In genomic region chr8:105789626-105790025, GRCm38 (mm10) we compare ENCODE assay signal across 22 mouse cellular contexts. TPM values are rescaled to one million over a fixed set of nuclear protein-coding genes. Genes with fewer than 3 reads are reported as not detected.
DNase-seq lines count a peak whose midpoint lies in the region; ATAC-seq and TF ChIP-seq lines count a peak whose summit lies in the region.
"Had no signal": no experiment of that assay in that cellular context is flagged by ENCODE, and none has a peak within 500 bp of the region (broad histone marks: within the 10 kb centered on the region; RNA-seq: fewer than 3 reads in every experiment).

No protein-coding gene starts in this region.

- H3K4me3 ChIP-seq in liver, embryonic 13.5 days (replicated peaks), result no peak overlapping the region
- no peak overlapping the region for H3K4me3 ChIP-seq in liver, postnatal 0 days (ENCODE audit: low read depth, low read length)
- no peak overlapping the region for H3K4me3 ChIP-seq in embryonic fibroblast, embryonic 13.5 days (ENCODE audit: insufficient read depth, low read length)
- no peak overlapping the region for H3K4me3 ChIP-seq in forebrain, embryonic 10.5 days
- H3K4me3 ChIP-seq: forebrain, embryonic 12.5 days; forebrain, embryonic 15.5 days; heart, adult 2 months; heart, embryonic 10.5 days; heart, embryonic 13.5 days had no signal

- no peak overlapping the region for H3K9ac ChIP-seq in liver, embryonic 13.5 days
- H3K9ac ChIP-seq in liver, postnatal 0 days (replicated peaks), result no peak overlapping the region
- H3K9ac ChIP-seq: forebrain, embryonic 12.5 days; forebrain, embryonic 15.5 days; heart, embryonic 13.5 days; hindbrain, embryonic 14.5 days had no signal

- no peak for ATAC-seq in cerebellum, adult (ENCODE audit: insufficient number of reproducible peaks, low FRiP score, low TSS enrichment)
- ATAC-seq in liver, embryonic 13.5 days (ENCODE audit: low read depth), result no peak
- no peak for ATAC-seq in liver, postnatal 0 days
- ATAC-seq: forebrain, embryonic 15.5 days; hindbrain, postnatal 0 days had no signal

- peak overlapping the region; percentile 6 for H3K27ac ChIP-seq in liver, embryonic 13.5 days
- H3K27ac ChIP-seq in liver, postnatal 0 days (ENCODE audit: low read depth), result no peak overlapping the region
- H3K27ac ChIP-seq in embryonic fibroblast, embryonic 13.5 days (ENCODE audit: insufficient read depth, low read length), result peak overlapping the region; percentile 12; the same call in 1 of the 2 replicates
- no peak overlapping the region for H3K27ac ChIP-seq in forebrain, embryonic 10.5 days
- H3K27ac ChIP-seq: forebrain, embryonic 12.5 days; forebrain, embryonic 15.5 days; heart, adult 2 months; heart, embryonic 10.5 days; heart, embryonic 13.5 days; hindbrain, embryonic 14.5 days; hindbrain, postnatal 0 days had no signal

- peaks cover 65% of the 10 kb centered on the region for H3K4me1 ChIP-seq in liver, embryonic 13.5 days (replicated peaks)
- H3K4me1 ChIP-seq in liver, postnatal 0 days (ENCODE audit: insufficient read depth), result peaks cover 11% of the 10 kb centered on the region; the same call in 1 of the 2 replicates
- peaks cover 15% of the 10 kb centered on the region; the same call in 1 of the 2 replicates for H3K4me1 ChIP-seq in embryonic fibroblast, embryonic 13.5 days (ENCODE audit: control insufficient read depth, insufficient read depth, low read length)
- peaks cover 6% of the 10 kb centered on the region for H3K4me1 ChIP-seq in forebrain, embryonic 10.5 days
- H3K4me1 ChIP-seq: forebrain, embryonic 15.5 days had no signal

- no peak for TF ChIP-seq EP300 in liver, postnatal 0 days (IDR thresholded peaks at IDR 0.05; ENCODE audit: low read depth)

- TF ChIP-seq POLR2A in embryonic fibroblast, embryonic 13.5 days (IDR thresholded peaks at IDR 0.05; ENCODE audit: low read depth, low read length), result no peak

- peak; percentile 28 to 32 for DNase-seq in cerebellum, postnatal 10 days
- DNase-seq in liver, embryonic 13.5 days, result no peak
- no peak for DNase-seq in liver, postnatal 0 days
- DNase-seq in forebrain, embryonic 10.5 days (ENCODE audit: extremely low spot score, low spot score), result no peak
- DNase-seq: adrenal gland, adult 2 months; adrenal gland, postnatal 14 days; cerebellum, adult 11-12 months; cerebellum, adult 8-10 months; gastrocnemius, postnatal 10 days; gastrocnemius, postnatal 36 days; heart, adult 2 months; heart, postnatal 14 days; heart, postnatal 4 days had no signal

- H3K36me3 ChIP-seq in liver, embryonic 13.5 days, result peaks cover 99% of the 10 kb centered on the region
- H3K36me3 ChIP-seq in liver, postnatal 0 days (replicated peaks; ENCODE audit: insufficient read depth, low read length), result peaks cover 73% of the 10 kb centered on the region
- H3K36me3 ChIP-seq in forebrain, embryonic 10.5 days (replicated peaks), result peaks cover 33% of the 10 kb centered on the region

- no peak overlapping the region for H3K4me2 ChIP-seq in liver, embryonic 13.5 days
- no peak overlapping the region for H3K4me2 ChIP-seq in liver, postnatal 0 days (ENCODE audit: low read depth, low read length)
- H3K4me2 ChIP-seq: forebrain, embryonic 12.5 days; forebrain, embryonic 15.5 days; heart, embryonic 13.5 days; hindbrain, embryonic 14.5 days had no signal

- no peaks in the 10 kb centered on the region for H3K9me3 ChIP-seq in liver, embryonic 13.5 days (replicated peaks)
- no peaks in the 10 kb centered on the region for H3K9me3 ChIP-seq in liver, postnatal 0 days (ENCODE audit: low read length)
- H3K9me3 ChIP-seq in forebrain, embryonic 10.5 days, result no peaks in the 10 kb centered on the region
- H3K9me3 ChIP-seq: forebrain, embryonic 12.5 days; forebrain, embryonic 15.5 days; heart, embryonic 10.5 days; heart, embryonic 13.5 days had no signal

- TF ChIP-seq CTCF in liver, postnatal 0 days (IDR thresholded peaks at IDR 0.05; ENCODE audit: low read depth), result no peak
- TF ChIP-seq CTCF in embryonic fibroblast, embryonic 13.5 days (IDR thresholded peaks at IDR 0.05; ENCODE audit: borderline replicate concordance, insufficient read depth, low read length), result no peak

- no peaks in the 10 kb centered on the region for H3K27me3 ChIP-seq in liver, embryonic 13.5 days
- no peaks in the 10 kb centered on the region for H3K27me3 ChIP-seq in liver, postnatal 0 days (ENCODE audit: insufficient read depth, low read length)
- no peaks in the 10 kb centered on the region for H3K27me3 ChIP-seq in forebrain, embryonic 10.5 days (ENCODE audit: poor library complexity, severe bottlenecking)
- H3K27me3 ChIP-seq: forebrain, embryonic 12.5 days; forebrain, embryonic 15.5 days had no signal

RNA-seq across cellular contexts. Expression of gene Gfod2, which starts 31.2 kb away (rescaled TPM):
- 2.6 and 3.1 TPM in 2 replicates for polyA plus RNA-seq in liver, embryonic 13.5 days (2015; fragmentation: Nextera tagmentation; extraction: Ambion mirVana)
- polyA plus RNA-seq in liver, postnatal 0 days (2015; fragmentation: Nextera tagmentation; extraction: Ambion mirVana), result 2.4 and 2.9 TPM in 2 replicates
- 4.7 and 5.6 TPM in 2 replicates for polyA plus RNA-seq in embryonic fibroblast, embryonic 13.5 days (2011; ENCODE audit: insufficient read length, low read depth, missing spikeins)
- 32.7 and 38.3 TPM in 2 replicates for polyA plus RNA-seq in forebrain, embryonic 10.5 days (2016; fragmentation: Nextera tagmentation; extraction: Ambion mirVana)

RNA-seq across cellular contexts. Expression of gene Ranbp10, which starts 37.5 kb away (rescaled TPM):
- polyA plus RNA-seq in liver, embryonic 13.5 days (2015; fragmentation: Nextera tagmentation; extraction: Ambion mirVana), result 36.1 and 36.2 TPM in 2 replicates
- 18.9 and 20.9 TPM in 2 replicates for polyA plus RNA-seq in liver, postnatal 0 days (2015; fragmentation: Nextera tagmentation; extraction: Ambion mirVana)
- polyA plus RNA-seq in embryonic fibroblast, embryonic 13.5 days (2011; ENCODE audit: insufficient read length, low read depth, missing spikeins), result 18.4 and 18.6 TPM in 2 replicates
- polyA plus RNA-seq in forebrain, embryonic 10.5 days (2016; fragmentation: Nextera tagmentation; extraction: Ambion mirVana), result 9.5 and 11.1 TPM in 2 replicates

RNA-seq across cellular contexts. Expression of gene Tsnaxip1, which starts 37.9 kb away (rescaled TPM):
- polyA plus RNA-seq in liver, embryonic 13.5 days (2015; fragmentation: Nextera tagmentation; extraction: Ambion mirVana), result 0.06 and 0.08 TPM in 2 replicates
- not detected in 2 replicates for polyA plus RNA-seq in liver, postnatal 0 days (2015; fragmentation: Nextera tagmentation; extraction: Ambion mirVana)
- not detected in 2 replicates for polyA plus RNA-seq in embryonic fibroblast, embryonic 13.5 days (2011; ENCODE audit: insufficient read length, low read depth, missing spikeins)
- 0.06 and 0.07 TPM in 2 replicates for polyA plus RNA-seq in forebrain, embryonic 10.5 days (2016; fragmentation: Nextera tagmentation; extraction: Ambion mirVana)
- polyA plus RNA-seq: adrenal gland, adult 2 months; inflammation-experienced regulatory T-cells, adult 6 months had no signal

Comparison
In these comparisons a context has a peak if more than half of its experiments do, and no peak if none do; other contexts are left out.
1. H3K27ac ChIP-seq: peak in liver, embryonic 13.5 days (single experiment) and embryonic fibroblast, embryonic 13.5 days (single experiment); none in liver, postnatal 0 days (single experiment) and forebrain, embryonic 10.5 days (single experiment).
2. DNase-seq: peak in cerebellum, postnatal 10 days (2 of 2); none in liver, embryonic 13.5 days (single experiment), liver, postnatal 0 days (single experiment) and forebrain, embryonic 10.5 days (single experiment).